Mouse (Mus musculus): ENCODE measurements around the gene Dhodh. TPM values are rescaled to one million over a fixed set of nuclear protein-coding genes. Genes with fewer than 3 reads are reported as not detected.

Dhodh gene
- total RNA-seq (2014; fragmentation: Nextera tagmentation) (16.0 and 58.0 TPM in 2 replicates), total RNA-seq (2017) (15.2 and 29.0 TPM in 2 replicates)

DNA sequence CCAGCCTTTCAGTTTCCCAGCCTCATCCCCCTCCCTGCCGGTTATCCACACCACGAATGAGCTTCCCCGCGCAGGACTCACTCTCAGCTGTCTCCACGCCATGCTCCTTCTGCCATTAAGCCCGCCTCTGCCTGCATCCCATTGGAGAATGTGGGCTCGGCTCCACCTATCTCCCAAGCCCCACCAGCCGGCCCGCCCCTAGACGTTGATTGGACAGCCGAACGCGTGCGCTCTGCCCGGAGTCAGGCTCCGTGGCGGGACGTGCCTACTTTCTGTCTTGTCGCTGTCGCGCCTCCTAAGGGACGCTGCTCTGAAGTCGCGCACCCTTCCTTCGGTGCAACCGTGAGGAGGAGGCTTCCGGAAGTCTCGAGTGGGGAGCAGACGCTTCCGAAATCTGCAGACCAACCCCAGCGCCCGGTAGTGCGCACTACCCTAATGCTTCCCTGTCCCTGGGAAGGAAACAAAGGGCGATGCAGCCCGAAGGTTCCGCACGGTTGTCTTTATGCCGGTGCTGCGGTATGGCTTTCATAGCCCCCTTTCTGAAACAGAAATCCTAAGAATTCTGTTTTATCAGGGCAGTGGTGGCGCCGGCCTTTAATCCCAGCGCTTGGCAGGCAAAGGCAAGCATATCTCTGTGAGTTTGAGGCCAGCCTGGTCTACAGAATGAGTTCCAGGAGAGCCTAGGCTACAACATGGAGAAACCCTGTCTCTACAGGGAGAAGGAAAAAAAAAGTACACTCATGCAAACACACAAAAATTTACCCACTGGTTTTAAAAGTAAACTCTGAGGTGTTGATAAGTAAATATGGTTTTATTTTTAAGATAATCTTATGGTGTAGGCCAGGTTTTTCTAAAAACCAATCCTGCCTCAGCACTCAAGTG lies at the start of gene Dhodh:
Gene Dhodh, minus strand, starts transcription at position 403 of the 882 bp plus-strand sequence.
- peak; percentile 98 for ATAC-seq (replicated peaks; ENCODE audit: low FRiP score, low TSS enrichment, poor library complexity, severe bottlenecking)

DNA sequence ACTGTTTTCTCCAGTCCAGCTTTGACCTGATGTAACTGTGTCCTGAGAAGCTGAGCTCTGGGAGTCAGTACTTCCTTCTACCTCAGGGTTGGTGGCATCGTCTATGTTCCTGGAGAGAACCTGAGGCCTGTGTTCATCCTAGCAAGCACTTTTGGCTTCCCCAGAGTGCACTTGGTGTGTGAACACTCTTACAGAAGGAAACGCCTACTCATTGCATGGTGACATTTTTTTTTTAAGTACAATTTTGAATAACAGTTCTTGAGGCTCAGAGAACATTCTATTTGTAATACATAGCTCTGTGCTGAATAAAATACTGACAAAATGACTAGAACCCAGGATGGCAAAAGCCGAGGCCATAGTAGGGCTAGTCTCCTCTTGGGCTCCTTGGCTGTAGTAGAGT lies 48.4 kb upstream of the Dhodh start:
- no peak for ATAC-seq (replicated peaks; ENCODE audit: low FRiP score, low TSS enrichment, poor library complexity, severe bottlenecking)

- no peak for ATAC-seq (replicated peaks; ENCODE audit: low FRiP score, low TSS enrichment, poor library complexity, severe bottlenecking)
Measured at GRCm38 (mm10) chr8:109650801-109651200, 42.3 kb upstream of the Dhodh start.

DNA sequence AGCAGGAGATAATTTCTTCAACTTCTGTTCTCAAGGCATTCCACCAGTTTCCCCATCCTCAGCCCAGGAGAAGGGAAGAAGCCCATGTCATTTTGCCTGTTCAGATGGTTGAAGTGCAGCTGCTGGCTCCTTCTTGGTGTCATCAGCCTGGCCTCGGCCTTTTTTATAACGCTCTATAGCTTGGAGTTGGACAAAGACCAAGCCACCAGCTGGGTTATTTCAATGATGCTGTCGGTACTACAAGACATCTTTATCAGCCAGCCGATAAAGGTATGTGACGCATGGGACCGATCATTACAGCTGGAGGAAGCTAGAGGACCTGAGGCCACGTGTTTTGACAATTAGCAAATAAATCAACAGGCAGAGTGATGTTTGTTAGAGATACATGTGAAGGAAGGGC lies 40.0 kb upstream of the Dhodh start:
- ATAC-seq (replicated peaks; ENCODE audit: low FRiP score, low TSS enrichment, poor library complexity, severe bottlenecking): no peak

GRCm38 (mm10) chr8:109647331-109647730 lies 38.9 kb upstream of the Dhodh start:
- ATAC-seq (replicated peaks; ENCODE audit: low FRiP score, low TSS enrichment, poor library complexity, severe bottlenecking): no peak

DNA sequence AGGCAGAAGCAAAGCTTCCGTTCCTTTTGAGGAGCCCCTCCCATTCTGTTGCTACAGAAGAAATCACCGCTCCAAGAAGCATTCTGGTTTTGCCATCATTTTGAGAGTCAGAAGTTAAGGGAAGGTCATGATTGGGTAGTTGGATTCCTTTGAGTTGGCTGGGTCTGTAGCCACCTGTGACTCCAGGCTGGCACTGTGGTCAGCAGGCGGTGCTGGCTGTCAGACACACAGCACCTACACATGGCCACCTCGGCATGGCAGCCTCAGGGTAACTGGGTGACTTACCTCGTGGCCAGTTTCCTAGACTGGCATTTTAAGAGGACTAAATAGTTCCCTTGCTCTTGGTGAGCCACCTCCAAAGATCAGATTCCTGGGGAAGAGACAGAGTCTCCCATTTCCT lies 32.8 kb upstream of the Dhodh start:
- no peak for ATAC-seq (replicated peaks; ENCODE audit: low FRiP score, low TSS enrichment, poor library complexity, severe bottlenecking)

- ATAC-seq (replicated peaks; ENCODE audit: low FRiP score, low TSS enrichment, poor library complexity, severe bottlenecking): no peak
Measured at GRCm38 (mm10) chr8:109640410-109640809, 31.9 kb upstream of the Dhodh start.

GRCm38 (mm10) chr8:109638851-109639250 lies 30.4 kb upstream of the Dhodh start:
- no peak for ATAC-seq (replicated peaks; ENCODE audit: low FRiP score, low TSS enrichment, poor library complexity, severe bottlenecking)

GRCm38 (mm10) chr8:109635146-109635545 lies 26.7 kb upstream of the Dhodh start:
- ATAC-seq (replicated peaks; ENCODE audit: low FRiP score, low TSS enrichment, poor library complexity, severe bottlenecking): no peak

DNA sequence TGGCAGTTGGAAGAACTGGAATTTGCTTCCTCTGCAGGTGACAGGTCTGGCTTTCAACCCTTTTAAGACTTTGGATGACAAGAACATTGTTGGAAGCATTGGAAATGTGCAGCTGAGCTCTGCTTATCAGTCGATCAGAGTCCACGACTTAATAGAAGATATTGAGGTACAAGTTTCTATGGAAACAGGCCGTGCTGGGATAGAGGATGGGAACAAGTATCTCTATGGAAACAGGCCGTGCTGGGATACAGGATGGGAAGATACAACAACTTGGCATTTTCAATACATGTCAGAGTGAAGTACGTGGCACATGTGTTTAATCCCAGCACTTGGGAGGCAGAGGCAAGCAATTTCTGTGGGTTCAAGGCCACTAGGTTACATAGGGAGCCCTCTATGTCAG lies 24.0 kb upstream of the Dhodh start:
- no peak for ATAC-seq (replicated peaks; ENCODE audit: low FRiP score, low TSS enrichment, poor library complexity, severe bottlenecking)

DNA sequence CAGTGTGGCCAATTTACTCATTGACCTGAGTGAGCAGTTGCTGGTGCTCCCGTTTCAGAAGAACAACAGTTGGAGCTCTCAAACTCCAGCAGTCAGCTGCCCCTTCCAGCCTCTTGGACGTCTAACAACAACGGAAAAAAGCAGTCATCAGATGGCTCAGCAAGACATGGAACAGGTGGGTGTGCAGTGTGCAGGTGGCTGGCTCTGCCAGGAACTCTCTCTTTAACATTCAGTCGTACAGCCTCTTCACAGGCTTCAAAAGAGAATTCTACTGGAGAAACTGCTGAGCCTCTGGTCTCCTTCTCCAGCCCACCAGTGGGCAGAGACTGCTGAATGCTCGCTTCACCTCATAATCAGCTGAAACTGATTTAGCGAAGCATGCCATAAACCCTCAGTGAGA lies 20.2 kb upstream of the Dhodh start:
- ATAC-seq (replicated peaks; ENCODE audit: low FRiP score, low TSS enrichment, poor library complexity, severe bottlenecking): no peak

DNA sequence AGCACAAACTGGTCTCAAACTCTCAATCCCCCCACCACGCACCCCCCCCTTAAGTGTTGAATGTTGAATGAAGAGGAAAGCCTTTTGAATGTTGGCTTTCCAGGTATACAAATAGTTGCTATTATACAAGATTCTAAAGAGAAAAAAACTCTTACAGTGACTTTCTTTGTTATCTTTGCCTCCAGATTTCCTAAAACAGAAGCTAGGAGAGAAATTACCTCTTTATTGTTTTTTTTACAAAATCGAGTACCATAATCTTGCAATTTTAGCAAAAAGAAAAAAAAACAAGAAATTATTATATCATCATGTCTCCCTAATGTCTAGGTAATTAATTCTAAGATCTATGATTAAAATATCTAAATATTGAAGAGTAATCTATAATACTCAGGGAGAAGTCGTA lies 7.1 kb upstream of the Dhodh start:
- ATAC-seq (replicated peaks; ENCODE audit: low FRiP score, low TSS enrichment, poor library complexity, severe bottlenecking): no peak

DNA sequence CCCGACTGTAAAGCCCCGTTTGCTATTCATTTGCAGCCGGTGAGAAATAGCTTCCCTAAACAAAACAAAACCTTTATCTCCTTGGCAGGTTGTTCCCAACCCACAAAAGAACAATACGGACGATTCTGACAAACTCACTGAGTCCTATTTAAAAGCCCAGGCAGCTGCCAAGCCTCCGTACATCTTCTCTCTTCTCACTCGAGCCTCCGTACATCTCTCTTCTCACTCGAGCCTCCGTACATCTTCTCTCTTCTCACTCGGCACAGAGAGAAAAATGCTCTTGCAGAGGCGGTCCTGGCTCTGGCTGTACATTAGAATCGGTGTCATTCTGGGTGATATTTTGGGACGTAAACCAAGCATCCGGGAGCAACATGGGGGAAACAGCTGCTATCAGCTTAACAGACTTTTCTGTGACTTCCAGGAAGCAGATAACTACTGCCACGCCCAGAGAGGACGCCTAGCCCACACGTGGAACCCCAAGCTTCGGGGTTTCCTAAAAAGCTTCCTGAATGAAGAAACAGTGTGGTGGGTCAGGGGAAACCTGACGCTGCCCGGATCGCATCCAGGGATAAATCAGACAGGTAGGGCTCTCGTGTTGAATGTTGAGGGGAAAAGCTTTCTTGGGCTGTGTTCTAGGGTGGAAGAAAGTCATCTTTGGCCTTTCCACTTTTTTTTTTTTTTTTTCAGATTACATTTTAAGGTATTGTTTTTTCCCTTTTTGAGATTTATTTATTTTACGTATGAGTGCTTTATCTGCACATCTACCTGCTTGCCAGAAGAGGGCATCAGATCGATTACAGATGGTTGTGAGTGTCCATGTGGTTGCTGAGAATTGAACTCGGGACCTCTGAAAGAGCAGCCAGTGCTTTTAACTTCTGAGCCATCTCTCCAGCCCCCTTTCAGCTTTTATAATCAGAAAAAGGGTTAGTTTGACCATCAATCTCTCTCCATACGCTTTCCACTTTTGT lies 6.1 kb upstream of the Dhodh start, which contains the start of gene Pkd1l3:
Gene Pkd1l3, plus strand, starts transcription at position 275 of the 968 bp plus-strand sequence.
- ATAC-seq (replicated peaks; ENCODE audit: low FRiP score, low TSS enrichment, poor library complexity, severe bottlenecking): peak; percentile 87

GRCm38 (mm10) chr8:109609153-109609502 lies 655 bp upstream of the Dhodh start:
- no peak for ATAC-seq (replicated peaks; ENCODE audit: low FRiP score, low TSS enrichment, poor library complexity, severe bottlenecking)

GRCm38 (mm10) chr8:109607650-109608049 lies 823 bp downstream of the Dhodh start:
- ATAC-seq (replicated peaks; ENCODE audit: low FRiP score, low TSS enrichment, poor library complexity, severe bottlenecking): peak; percentile 34

DNA sequence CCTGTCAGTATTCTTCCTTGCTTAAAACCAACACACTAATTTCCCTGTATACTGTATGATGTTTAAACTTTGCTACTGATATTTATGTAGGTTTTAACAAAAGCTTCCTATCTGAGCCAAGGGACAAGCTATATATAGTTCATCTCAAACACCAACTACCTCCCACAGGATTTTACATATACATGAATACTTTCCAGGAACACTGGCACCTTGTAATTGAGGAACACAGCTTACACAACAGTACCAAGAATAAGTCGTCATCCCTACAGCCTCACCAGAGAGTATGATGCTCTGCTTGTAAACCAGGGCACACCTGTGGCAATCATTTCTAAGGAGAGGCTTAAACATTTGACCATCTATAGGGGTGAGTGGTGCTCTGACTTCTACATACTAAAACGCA lies 1.7 kb downstream of the Dhodh start:
- ATAC-seq (replicated peaks; ENCODE audit: low FRiP score, low TSS enrichment, poor library complexity, severe bottlenecking): no peak

GRCm38 (mm10) chr8:109595854-109596253 lies 12.6 kb downstream of the Dhodh start:
- ATAC-seq (replicated peaks; ENCODE audit: low FRiP score, low TSS enrichment, poor library complexity, severe bottlenecking): peak; percentile 65

DNA sequence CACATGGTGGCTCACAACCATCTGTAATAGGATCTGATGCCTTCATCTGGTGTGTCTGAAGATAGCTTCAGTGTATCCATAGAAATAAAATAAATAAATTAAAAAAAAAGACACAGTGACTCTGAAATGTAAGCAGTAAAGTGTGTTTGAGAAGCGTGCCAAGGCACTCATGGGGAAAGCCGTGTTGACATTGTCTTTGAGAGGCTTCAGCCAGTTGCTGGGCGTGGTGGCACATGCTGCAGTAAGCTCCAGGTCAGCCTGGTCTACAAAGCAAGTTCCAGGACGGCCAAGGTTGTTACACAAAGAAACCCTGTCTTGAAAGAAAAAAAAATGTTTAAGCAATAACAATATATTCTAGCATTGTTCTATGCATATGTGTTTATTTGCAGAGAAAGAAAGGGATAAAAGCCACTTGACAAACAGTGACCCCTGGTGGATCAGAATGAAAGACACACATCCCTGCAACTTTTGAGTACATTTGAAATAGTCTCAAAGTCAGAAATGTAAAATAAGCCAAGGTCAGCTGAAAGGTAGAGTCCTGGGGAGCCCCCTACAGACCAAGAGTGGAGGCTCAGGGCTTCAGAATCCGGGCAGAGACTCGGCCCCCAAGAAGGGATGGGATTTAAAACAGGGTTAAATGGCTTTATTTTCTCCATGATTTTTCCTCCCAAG lies 15.2 kb downstream of the Dhodh start:
- peak; percentile 56 for ATAC-seq (replicated peaks; ENCODE audit: low FRiP score, low TSS enrichment, poor library complexity, severe bottlenecking)

DNA sequence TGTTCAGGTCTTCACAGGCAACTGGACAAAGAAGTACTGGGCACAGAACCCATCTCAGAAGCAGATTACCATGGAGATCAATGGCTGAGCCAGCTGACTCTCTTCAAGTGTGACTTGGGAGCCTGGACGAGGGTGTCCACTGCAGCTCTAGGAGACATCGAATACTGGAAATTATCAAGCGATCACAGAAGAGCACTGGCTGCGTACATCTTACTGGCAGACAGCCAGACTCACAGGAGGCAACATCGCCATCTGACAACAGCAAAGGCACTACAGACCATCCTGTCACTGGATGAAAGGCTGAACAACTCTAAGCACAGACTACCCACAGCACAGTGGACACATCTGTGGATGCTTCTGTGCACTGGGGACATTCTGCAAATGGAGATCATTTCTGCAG lies 16.3 kb downstream of the Dhodh start:
- peak; percentile 45 for ATAC-seq (replicated peaks; ENCODE audit: low FRiP score, low TSS enrichment, poor library complexity, severe bottlenecking)

- peak; percentile 56 for ATAC-seq (replicated peaks; ENCODE audit: low FRiP score, low TSS enrichment, poor library complexity, severe bottlenecking)
Measured at GRCm38 (mm10) chr8:109591367-109591766, 17.1 kb downstream of the Dhodh start.
